Mouse (Mus musculus) right cerebral cortex, postnatal 36 days (tissue): ENCODE data around the gene Kansl1l.
A peak's percentile ranks its signal among the peaks of the same experiment; 100 is the strongest.

ENCODE experiments used
- DNase-seq, 2 experiments: peaks; one replicate each; pipeline ENCODE4 v3.0.0; 2022; ENCODE audit warnings: low spot score in 2 of 2, mixed read lengths in 1 of 2

Gene Kansl1l

DNA sequence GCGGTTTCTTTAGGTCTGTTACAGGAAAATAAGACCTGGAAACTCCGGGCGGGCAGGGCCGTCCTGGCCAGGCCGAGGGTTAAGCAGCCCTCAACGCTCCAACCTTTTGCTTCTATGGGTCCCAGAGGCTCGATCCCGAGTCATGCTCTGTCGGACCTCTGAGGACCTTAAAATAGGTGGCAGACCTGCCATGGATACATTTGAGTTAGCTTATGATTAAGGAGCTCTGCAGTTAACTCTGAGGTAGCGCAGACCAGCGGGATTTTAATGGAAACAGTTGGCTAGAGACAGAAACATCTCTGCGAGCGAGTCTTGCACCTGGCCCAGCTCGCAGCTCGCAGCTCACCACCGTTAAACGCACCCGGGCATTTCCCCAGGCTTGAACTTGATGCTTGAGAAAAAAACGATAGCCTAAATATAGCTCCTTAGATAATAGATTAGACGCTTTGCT is 528 bp upstream of the Kansl1l start:
- no peak for DNase-seq

- DNase-seq, result peak; percentile 88 to 92
Measured at GRCm38 (mm10) chr1:66816837-66817452, 417 bp downstream of the Kansl1l start.

DNA sequence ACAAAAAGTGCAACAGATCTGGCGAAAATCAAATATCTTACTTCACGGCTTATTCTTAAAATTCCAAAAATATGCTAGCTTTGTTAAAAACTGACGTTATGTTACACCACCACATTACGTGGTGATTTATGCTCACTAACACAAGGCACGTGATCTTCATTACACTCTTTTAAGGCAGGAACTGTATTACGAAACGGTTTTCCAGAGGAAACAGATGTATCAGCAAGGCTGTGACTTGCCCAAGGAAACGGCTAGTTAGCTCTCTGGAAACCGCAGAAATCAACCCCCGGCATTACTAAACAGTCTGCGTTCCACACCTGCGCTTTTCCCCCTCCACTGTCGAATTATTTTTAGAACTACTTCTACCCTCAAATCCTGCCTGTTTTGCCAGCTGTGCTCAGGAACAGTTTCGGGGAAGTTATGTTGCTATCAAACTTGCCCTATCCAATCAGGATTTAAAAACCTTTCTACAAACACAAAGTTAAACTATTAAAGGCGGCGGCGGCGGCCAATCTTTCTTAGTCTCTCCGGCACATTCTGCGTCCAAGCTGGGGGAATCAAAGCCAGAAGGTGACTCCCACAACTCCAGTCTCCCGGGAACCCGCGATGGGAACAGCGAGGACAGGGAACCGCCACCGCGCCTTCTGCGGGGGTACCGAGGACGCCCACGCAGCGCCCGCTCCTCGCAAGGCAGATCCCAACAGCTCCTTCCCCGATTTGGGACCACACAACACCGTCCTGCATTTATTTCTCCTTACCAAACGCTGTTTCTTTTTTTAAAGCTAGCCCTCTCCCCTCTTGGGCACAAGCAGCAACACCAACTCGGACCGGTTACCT is 1.2 kb downstream of the Kansl1l start:
- peak; percentile 70 to 77 for DNase-seq

DNA sequence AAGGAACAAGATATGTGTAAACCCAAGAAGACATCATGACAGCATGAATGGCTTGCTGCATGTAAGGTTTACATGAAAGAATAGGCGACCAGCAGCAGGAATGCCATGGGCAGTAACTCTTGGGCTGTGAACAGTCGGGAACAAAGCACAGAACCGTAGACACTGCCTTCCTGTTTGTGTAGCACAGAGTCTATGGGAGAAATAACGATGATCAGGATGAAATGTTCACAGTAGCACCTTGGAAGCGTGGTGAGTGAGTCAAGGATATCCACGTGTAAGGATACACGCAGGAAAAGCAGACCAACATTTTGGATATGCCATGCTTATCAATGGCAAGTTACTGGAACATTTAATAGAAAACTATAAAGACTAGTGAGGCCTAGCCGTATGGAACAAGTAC is 2.6 kb downstream of the Kansl1l start:
- no peak for DNase-seq

DNA sequence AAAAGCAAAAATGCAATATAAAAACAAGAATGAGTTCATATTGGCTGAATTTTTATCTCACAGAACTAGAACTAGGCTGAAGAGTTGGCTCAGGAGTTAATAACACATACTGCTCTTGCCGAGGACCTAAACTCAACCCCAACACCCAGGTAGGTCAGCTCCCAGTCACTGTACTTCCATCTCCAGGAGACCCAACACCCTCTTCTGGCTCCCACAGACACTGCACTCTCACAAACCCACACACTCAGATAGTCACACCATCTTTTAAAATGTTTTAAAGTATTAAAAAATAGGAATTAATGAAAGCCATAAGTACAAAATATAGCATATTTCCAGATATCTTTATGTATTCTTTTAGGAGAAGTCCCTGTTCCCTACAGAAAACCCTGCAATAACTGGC is 4.2 kb downstream of the Kansl1l start:
- DNase-seq, result no peak

DNA sequence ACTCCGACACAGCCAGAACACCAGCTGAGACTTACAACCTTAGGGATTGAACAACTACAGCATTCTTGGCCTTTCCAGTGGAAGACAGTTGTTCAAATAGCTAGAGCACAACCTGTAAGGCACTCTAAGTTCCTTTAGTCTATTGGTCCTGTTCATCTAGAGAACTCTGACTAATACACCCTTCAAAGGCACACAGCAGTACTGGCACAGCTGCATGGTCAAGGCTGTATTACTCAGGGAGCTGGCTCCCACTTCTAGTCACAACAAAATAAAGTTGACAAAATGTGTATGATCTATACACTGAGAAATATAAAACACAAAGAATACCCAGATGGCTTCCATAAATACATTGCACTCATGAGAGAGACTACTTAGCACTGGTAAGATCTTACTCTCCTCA is 10.5 kb downstream of the Kansl1l start:
- DNase-seq, result no peak

DNA sequence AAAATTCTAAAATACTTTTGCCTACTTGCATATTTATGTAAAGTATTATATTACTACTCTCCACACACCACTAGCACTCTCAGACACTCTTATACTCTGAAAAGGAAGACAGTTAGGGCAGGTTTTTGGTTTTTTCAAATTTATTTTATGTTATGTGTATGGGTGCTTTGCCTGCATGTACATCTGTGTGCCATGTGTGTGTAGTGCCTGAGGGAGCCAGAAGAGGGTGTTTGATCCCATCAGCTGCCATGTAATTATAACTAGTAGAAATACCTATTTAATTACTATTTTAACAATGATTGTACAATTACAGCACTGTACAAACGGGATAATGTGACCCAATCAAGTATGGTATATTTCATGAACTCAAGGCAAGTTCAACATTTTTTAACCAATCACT is 12.0 kb downstream of the Kansl1l start:
- no peak for DNase-seq

- DNase-seq, result no peak
Measured at GRCm38 (mm10) chr1:66804710-66805109, 12.7 kb downstream of the Kansl1l start.

DNA sequence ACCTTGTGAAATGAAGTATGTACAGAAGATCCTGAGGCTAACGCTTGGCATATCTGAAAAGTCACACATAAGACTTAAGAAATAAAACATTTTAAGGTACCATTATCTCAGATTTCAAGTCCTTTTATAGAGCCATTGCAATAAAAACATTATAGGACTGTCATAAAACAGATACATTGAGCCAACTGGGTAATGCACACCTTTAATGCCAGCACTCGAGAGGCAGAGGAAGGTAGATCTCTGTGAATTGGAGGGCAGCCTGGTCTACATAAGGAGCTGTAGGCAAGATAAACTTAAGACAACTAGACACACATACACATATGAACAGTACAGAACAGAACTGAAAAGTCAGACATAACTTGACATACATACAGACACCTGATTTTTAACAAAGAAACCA is 19.4 kb downstream of the Kansl1l start:
- DNase-seq, result no peak

- DNase-seq, result no peak
Measured at GRCm38 (mm10) chr1:66792838-66793466, 24.4 kb downstream of the Kansl1l start.

DNA sequence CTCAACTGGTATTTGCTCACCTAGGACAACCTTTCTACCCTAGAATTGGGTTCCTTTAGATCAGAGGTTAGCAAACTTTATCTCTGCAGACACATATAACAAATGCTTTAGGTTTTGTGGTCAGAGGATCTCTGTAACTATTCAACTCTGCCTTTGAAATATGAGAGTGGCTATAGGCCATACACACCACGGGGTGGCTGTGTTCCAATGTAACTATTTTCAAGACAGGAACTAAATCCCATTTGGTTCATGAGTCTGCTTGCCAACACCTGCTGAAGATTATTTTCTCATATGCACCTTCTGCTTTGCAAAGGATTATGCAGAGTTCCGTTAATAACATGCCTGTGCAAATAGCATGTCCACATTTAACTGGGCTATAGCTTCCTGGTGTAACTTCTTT is 35.1 kb downstream of the Kansl1l start:
- no peak for DNase-seq

DNA sequence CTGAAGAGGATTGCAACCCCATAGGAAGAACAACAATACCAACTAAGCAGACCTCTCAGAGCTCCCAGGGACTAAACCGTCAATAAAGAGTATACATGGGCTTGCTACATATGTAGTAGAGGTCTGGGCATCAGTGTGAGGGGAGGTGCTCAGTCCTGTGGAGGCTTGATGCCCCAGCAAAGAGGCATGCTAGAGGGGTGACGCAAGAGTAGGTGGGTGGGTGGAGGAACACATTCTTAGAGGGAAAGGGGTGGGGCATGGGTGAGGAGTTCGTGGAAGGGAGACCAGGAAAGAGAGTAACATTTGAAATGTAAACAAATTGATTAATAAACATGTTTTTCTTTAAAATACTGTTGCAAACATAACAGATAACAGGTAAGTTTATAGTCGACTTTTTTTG is 36.3 kb downstream of the Kansl1l start:
- no peak for DNase-seq

DNA sequence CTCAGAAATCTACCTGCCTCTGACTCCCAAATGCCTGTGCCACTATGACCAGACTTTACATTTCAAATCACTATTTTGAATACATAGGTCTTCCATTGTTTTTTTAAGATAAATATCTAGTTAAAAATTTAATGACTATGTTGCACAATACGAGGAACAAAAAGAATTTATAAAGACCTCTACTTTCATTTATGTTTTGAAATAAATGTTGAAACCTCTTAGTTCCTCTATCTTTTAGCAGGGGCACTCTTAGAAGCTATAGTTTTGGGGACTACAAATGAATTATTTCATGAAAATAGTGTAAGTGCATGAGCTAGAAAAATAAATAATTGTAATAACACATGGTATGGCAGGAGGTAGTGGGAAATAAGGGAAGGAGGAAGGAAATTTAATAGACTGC is 38.6 kb downstream of the Kansl1l start:
- DNase-seq, result no peak

DNA sequence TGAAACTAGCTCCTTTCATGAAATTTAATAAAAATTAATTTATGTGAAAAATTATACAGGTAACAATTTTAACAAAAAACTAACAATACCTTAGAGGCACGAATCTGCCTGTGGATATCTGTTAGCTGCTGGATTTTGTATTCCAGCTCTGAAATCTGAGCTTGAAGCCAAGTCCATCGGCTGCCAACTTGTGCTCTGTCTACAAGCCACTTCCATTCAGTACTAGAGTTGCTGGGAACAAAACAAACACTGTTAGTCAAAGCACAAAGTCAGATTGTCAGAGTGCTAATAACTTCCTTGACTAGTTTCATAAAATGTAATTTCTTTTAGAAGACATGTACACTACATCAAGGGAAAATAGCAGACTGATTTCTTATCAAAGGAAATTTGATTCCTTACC is 39.5 kb downstream of the Kansl1l start:
- DNase-seq, result no peak

GRCm38 (mm10) chr1:66768764-66769163 is 48.6 kb downstream of the Kansl1l start:
- no peak for DNase-seq

DNA sequence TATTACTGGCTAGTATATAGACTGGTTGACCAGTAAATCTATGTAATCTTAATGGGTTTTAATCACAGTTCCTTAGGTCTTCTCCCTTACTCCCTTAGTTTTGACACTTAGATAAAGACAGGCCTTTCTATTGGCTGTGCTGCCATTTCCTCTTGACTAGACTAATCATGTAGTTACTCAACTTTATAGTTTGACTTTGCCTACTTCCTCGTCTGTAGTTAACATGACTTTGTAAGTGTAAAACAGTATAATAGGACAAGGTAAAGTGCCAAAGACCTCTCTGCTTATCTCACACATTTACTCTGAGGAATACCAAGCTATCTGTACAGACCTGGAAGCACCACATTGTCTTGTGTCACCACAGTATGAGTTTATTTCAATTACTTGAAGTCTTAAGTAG is 86.8 kb downstream of the Kansl1l start:
- no peak for DNase-seq

GRCm38 (mm10) chr1:66712859-66713258 is 104.5 kb downstream of the Kansl1l start:
- DNase-seq, result no peak

DNA sequence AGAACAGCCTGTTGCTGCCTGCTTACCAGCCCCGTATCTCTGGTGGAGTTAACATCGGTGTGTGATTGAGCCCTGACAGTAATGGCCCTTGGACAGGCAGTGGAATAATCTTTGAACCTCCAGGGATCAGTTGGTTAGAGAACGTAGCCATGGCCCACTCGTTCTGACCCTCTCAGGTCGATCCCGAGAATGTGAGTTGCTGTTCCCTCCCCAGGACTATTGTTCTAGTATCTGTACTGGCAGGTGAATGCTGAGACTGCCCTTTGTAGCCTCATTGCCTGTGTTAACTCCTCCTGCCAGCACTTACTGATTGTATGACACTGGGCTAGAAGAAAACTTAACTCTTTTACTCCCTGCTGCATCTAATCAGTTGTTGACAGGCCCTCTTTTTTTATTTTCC is 112.8 kb downstream of the Kansl1l start:
- no peak for DNase-seq

DNA sequence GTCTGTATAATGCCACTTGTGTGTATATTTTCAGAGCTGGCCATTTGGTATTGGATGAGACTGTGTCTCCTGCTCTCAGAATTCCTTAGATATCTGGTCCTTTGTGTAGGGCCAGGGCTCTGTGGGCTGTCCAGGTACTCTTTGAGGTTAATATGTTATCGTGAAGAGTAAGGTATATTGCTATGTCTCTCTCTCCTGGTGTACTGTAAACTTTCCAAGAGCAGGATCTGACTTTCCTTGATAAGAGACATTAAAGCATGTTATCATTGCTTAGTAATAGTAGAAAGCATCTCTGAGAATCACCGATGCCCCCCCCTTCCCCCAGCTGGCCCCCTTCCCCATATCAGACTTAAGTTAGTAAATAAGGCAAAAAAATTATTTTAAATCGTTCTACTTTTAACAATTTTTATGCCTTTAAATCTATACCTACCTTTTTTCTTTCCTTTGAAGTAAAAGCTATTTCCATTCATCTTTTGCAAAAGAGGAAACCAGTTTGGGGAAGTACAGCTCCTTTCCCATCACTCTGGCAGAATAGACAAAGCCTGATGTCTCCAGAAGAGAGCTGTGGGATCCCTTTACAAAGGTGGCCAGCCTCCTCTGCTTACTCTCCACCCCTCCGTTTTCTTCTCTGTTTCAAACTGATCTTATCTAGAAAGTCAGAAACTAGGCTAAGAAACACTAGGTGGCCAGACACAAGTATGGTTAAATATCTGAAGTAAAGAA is 114.6 kb downstream of the Kansl1l start:
- DNase-seq, result no peak

- no peak for DNase-seq
Measured at GRCm38 (mm10) chr1:66701576-66701940, 115.8 kb downstream of the Kansl1l start.

DNA sequence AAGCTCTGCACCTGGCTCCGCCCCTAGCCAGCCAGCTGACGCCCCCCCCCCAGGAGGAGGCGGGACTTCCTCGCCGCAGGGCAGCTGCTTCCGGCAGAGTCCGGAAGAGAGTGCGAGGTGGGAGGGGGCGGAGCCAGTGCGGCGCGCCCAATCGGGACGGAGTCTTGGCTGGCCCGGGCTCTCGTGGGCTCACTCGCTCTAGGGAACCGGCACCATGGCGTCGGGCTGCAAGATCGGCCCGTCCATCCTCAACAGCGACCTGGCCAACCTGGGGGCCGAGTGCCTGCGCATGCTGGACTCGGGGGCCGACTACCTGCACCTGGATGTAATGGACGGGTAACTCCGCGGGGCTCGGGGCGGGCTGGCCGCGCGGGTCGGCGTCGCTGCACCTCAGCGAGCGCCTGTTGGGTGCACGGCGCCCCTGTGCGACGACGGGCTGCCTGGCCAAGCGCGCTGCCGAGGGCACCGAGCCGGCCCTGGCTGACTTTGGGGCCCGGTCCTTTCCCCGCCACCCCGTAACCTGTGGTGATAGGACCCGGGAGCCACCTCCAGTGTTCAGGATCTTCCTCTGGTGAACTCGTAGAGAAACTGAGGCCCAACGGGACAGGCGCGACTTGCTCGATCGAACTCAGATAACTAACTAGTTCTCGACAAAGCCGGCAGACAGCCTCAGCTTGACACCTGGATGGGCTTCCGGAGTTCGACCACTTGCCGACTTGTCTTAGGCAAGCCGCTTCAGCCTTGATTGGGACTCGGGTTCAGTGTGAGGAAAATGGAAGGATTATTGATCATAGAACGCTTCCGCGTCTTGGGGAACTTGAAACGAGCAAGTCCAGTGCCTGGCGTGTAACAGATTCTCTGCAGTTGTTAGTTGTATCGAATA is 116.4 kb downstream of the Kansl1l start, which contains the start of gene Rpe:
Rpe (plus strand) TSS at position 139 of the 883 bp plus-strand sequence.
- peak; percentile 87 for DNase-seq
